Mouse (Mus musculus): ENCODE measurements around the gene Smurf1.

DNA sequence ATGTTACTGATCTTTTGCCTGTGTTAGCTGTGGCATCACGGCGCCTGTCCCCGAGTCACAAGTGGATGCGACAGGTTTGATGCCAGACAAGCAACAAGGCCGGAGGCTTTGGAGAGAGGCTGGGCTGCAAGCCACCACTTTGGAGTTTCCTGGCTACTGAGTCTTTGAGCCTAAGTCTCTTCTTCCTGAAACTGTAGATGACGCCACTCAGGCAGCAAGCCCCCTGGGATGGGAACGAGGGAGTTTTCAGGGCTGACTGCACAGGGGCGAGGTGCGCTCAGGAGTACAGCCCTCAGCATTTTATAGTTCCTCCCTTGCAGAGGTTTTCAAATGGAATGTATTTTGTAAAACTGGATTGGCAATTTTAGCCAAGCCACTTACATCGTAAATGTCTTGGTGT, 63.9 kb downstream of the Smurf1 start:
- TF ChIP-seq CTCF (IDR thresholded peaks at IDR 0.05; ENCODE audit: low read depth) (no peak), EP300 (IDR thresholded peaks at IDR 0.05; ENCODE audit: low read depth) (no peak)

All from liver, embryonic 14.5 days (tissue).